Mouse (Mus musculus) kidney, embryonic 15.5 days (tissue): ENCODE data around the gene Ftsj3. TPM values are rescaled to one million over a fixed set of nuclear protein-coding genes. Genes with fewer than 3 reads are reported as not detected.
"Not testable (repeated sequence)": the region's sequence is repeated elsewhere in the genome, so short reads cannot be mapped to it uniquely, and the experiment has no call there.

Experiments
- ATAC-seq: fragments of 200-750 bp; cut with Nextera tagmentation; replicated peaks from 2 replicates; pipeline ENCODE4 v1.8.0; 2017; ENCODE audit warnings: moderate TSS enrichment; ENCODE audit not compliant: low FRiP score
- H3K27ac ChIP-seq: fragments of 300-500 bp; sonication (generic); 2 replicates; pipeline ENCODE4 v1.5.1; 2015; ENCODE audit warnings: mild to moderate bottlenecking, inconsistent platforms
- H3K27me3 ChIP-seq: fragments of 300-500 bp; sonication (generic); 2 replicates; pipeline ENCODE4 v1.6.1; 2015; ENCODE audit warnings: inconsistent platforms
- H3K36me3 ChIP-seq: fragments of 300-500 bp; sonication (generic); 2 replicates; pipeline ENCODE4 v1.6.1; 2015; ENCODE audit warnings: inconsistent platforms
- H3K4me1 ChIP-seq: fragments of 300-500 bp; sonication (generic); 2 replicates; pipeline ENCODE4 v1.6.1; 2015; ENCODE audit warnings: inconsistent platforms
- H3K4me2 ChIP-seq: fragments of 300-500 bp; sonication (generic); 2 replicates; pipeline ENCODE4 v1.6.1; 2015; ENCODE audit warnings: moderate library complexity, mild to moderate bottlenecking, inconsistent platforms
- H3K4me3 ChIP-seq: fragments of 300-500 bp; sonication (generic); replicated peaks from 2 replicates; pipeline ENCODE4 v1.5.1; 2015; ENCODE audit warnings: mild to moderate bottlenecking, inconsistent platforms
- H3K9ac ChIP-seq: fragments of 300-500 bp; sonication (generic); 2 replicates; pipeline ENCODE4 v1.6.1; 2015; ENCODE audit warnings: mild to moderate bottlenecking, inconsistent platforms
- H3K9me3 ChIP-seq: fragments of 300-500 bp; sonication (generic); replicated peaks from 2 replicates; pipeline ENCODE4 v1.6.1; 2016; ENCODE audit warnings: inconsistent platforms
- WGBS: fragments of 180-500 bp; shearing (Covaris S2); methylation state at CpG from one replicate; pipeline ENCODE4 v1.1.7; 2015; ENCODE audit warnings: mixed read lengths; 5-methylcytosine and 5-hydroxymethylcytosine counted together
- polyA plus RNA-seq: library from polyadenylated mRNA; unstranded; fragments of >200 nt; fragmentation: Nextera tagmentation; extraction: Ambion mirVana; gene quantifications from 2 replicates; pipeline ENCODE4 v1.2.1, GENCODE M21; 2015

Ftsj3 gene
- polyA plus RNA-seq, 1 experiment from 2014 or later: 70.2 TPM

- Histone ChIP-seq H3K27me3 (no peaks in the 10 kb centered on the region), H3K9ac (no peak overlapping the region), H3K36me3 (peaks cover 61% of the 10 kb centered on the region), H3K27ac (0 out of 2 replicates have a peak overlapping the region, but pooled peaks have one; percentile 83), H3K4me3 (no peak overlapping the region), H3K4me1 (peaks cover 43% of the 10 kb centered on the region), H3K9me3 (no peaks in the 10 kb centered on the region), H3K4me2 (no peak overlapping the region)
- 57% methylated on average over 15 of the region's 15 CpGs for WGBS
- no peak for ATAC-seq
Measured at GRCm38 (mm10) chr11:106267311-106267852, 11.5 kb upstream of the Ftsj3 start.

- Histone ChIP-seq H3K36me3 (peaks cover 71% of the 10 kb centered on the region), H3K4me1 (peaks cover 39% of the 10 kb centered on the region), H3K27me3 (no peaks in the 10 kb centered on the region), H3K4me3 (no peak overlapping the region), H3K4me2 (no peak overlapping the region), H3K9me3 (no peaks in the 10 kb centered on the region), H3K9ac (no peak overlapping the region), H3K27ac (no peak overlapping the region)
- 92% methylated on average over 10 of the region's 10 CpGs for WGBS
- ATAC-seq: no peak
Measured at GRCm38 (mm10) chr11:106266431-106266830, 10.6 kb upstream of the Ftsj3 start.

- Histone ChIP-seq H3K4me2 (no peak overlapping the region), H3K27ac (no peak overlapping the region), H3K27me3 (no peaks in the 10 kb centered on the region), H3K9me3 (no peaks in the 10 kb centered on the region), H3K4me3 (no peak overlapping the region), H3K4me1 (peaks cover 36% of the 10 kb centered on the region), H3K9ac (no peak overlapping the region), H3K36me3 (peaks cover 78% of the 10 kb centered on the region)
- no peak for ATAC-seq
- 86% methylated on average over 4 of the region's 4 CpGs for WGBS
Measured at GRCm38 (mm10) chr11:106265570-106265969, 9.7 kb upstream of the Ftsj3 start.

GRCm38 (mm10) chr11:106264988-106265387 lies 9.1 kb upstream of the Ftsj3 start:
- H3K27ac ChIP-seq: no peak overlapping the region
- ATAC-seq: no peak
- H3K9me3 ChIP-seq: no peaks in the 10 kb centered on the region
- H3K4me3 ChIP-seq: no peak overlapping the region
- H3K27me3 ChIP-seq: no peaks in the 10 kb centered on the region
- peaks cover 76% of the 10 kb centered on the region for H3K36me3 ChIP-seq
- no peak overlapping the region for H3K4me2 ChIP-seq
- 89% methylated on average over 15 of the region's 15 CpGs for WGBS
- peaks cover 31% of the 10 kb centered on the region for H3K4me1 ChIP-seq
- no peak overlapping the region for H3K9ac ChIP-seq

- WGBS: 89% methylated on average over 9 of the region's 9 CpGs
- Histone ChIP-seq H3K27me3 (no peaks in the 10 kb centered on the region), H3K9ac (no peak overlapping the region), H3K4me1 (peaks cover 25% of the 10 kb centered on the region), H3K4me2 (no peak overlapping the region), H3K9me3 (no peaks in the 10 kb centered on the region), H3K36me3 (peaks cover 85% of the 10 kb centered on the region), H3K4me3 (no peak overlapping the region), H3K27ac (no peak overlapping the region)
- no peak for ATAC-seq
Measured at GRCm38 (mm10) chr11:106263963-106264362, 8.1 kb upstream of the Ftsj3 start.

GRCm38 (mm10) chr11:106260826-106261450 lies 5.1 kb upstream of the Ftsj3 start:
- Histone ChIP-seq H3K9ac (no peak overlapping the region), H3K4me2 (no peak overlapping the region), H3K4me3 (no peak overlapping the region), H3K36me3 (peaks cover 82% of the 10 kb centered on the region), H3K27me3 (no peaks in the 10 kb centered on the region), H3K27ac (no peak overlapping the region), H3K9me3 (no peaks in the 10 kb centered on the region), H3K4me1 (peaks cover 16% of the 10 kb centered on the region)
- 60% methylated on average over 14 of the region's 14 CpGs for WGBS
- no peak for ATAC-seq

GRCm38 (mm10) chr11:106256775-106257174 lies 896 bp upstream of the Ftsj3 start:
- no peak for ATAC-seq
- 67% methylated on average over 5 of the region's 5 CpGs for WGBS
- Histone ChIP-seq H3K4me1 (peaks cover 28% of the 10 kb centered on the region), H3K27me3 (no peaks in the 10 kb centered on the region), H3K9ac (peak overlapping the region; percentile 84), H3K9me3 (no peaks in the 10 kb centered on the region), H3K4me2 (peak overlapping the region; percentile 87), H3K36me3 (peaks cover 70% of the 10 kb centered on the region), H3K27ac (peak overlapping the region; percentile 81; the same call in 1 of the 2 replicates), H3K4me3 (peak overlapping the region; percentile 73)

GRCm38 (mm10) chr11:106255174-106255573 lies 705 bp downstream of the Ftsj3 start:
- ATAC-seq: no peak
- WGBS: 2% methylated on average over 22 of the region's 22 CpGs
- Histone ChIP-seq H3K9ac (peak overlapping the region; percentile 74), H3K4me3 (peak overlapping the region; percentile 73), H3K27me3 (no peaks in the 10 kb centered on the region), H3K9me3 (no peaks in the 10 kb centered on the region), H3K27ac (peak overlapping the region; percentile 81; the same call in 1 of the 2 replicates), H3K4me2 (peak overlapping the region; percentile 87), H3K36me3 (peaks cover 72% of the 10 kb centered on the region), H3K4me1 (peaks cover 22% of the 10 kb centered on the region)

- Histone ChIP-seq H3K4me3 (peak overlapping the region; percentile 73), H3K9ac (peak overlapping the region; percentile 74), H3K4me2 (peak overlapping the region; percentile 87), H3K4me1 (peaks cover 22% of the 10 kb centered on the region), H3K36me3 (peaks cover 74% of the 10 kb centered on the region), H3K9me3 (no peaks in the 10 kb centered on the region), H3K27me3 (no peaks in the 10 kb centered on the region), H3K27ac (0 out of 2 replicates have a peak overlapping the region, but pooled peaks have one; percentile 81)
- no peak for ATAC-seq
- WGBS: 12% methylated on average over 2 of the region's 2 CpGs
Measured at GRCm38 (mm10) chr11:106254767-106255166, 1.1 kb downstream of the Ftsj3 start.

GRCm38 (mm10) chr11:106249326-106249725 lies 6.6 kb downstream of the Ftsj3 start:
- H3K4me3 ChIP-seq: no peak overlapping the region
- H3K4me2 ChIP-seq: no peak overlapping the region
- no peak overlapping the region for H3K9ac ChIP-seq
- 87% methylated on average over 7 of the region's 7 CpGs for WGBS
- H3K9me3 ChIP-seq: peaks cover 3% of the 10 kb centered on the region; the same call in 1 of the 2 replicates
- H3K4me1 ChIP-seq: peaks cover 3% of the 10 kb centered on the region; the same call in 1 of the 2 replicates
- peaks cover 100% of the 10 kb centered on the region for H3K36me3 ChIP-seq
- ATAC-seq: no peak
- H3K27me3 ChIP-seq: no peaks in the 10 kb centered on the region
- no peak overlapping the region for H3K27ac ChIP-seq

- no peak for ATAC-seq
- Histone ChIP-seq H3K4me1 (no peaks in the 10 kb centered on the region), H3K4me3 (no peak overlapping the region), H3K9me3 (peaks cover 3% of the 10 kb centered on the region; the same call in 1 of the 2 replicates), H3K4me2 (no peak overlapping the region), H3K27me3 (no peaks in the 10 kb centered on the region), H3K27ac (no peak overlapping the region), H3K9ac (no peak overlapping the region), H3K36me3 (peaks cover 100% of the 10 kb centered on the region)
- WGBS: 85% methylated on average over 1 of the region's 1 CpGs
Measured at GRCm38 (mm10) chr11:106246834-106247233, 9.0 kb downstream of the Ftsj3 start.

GRCm38 (mm10) chr11:106233978-106234377 lies 21.9 kb downstream of the Ftsj3 start:
- H3K9me3 ChIP-seq, H3K27ac ChIP-seq, H3K4me2 ChIP-seq, H3K4me1 ChIP-seq, H3K9ac ChIP-seq, H3K4me3 ChIP-seq, ATAC-seq, H3K27me3 ChIP-seq: not testable (repeated sequence)
- peaks cover 82% of the 10 kb centered on the region for H3K36me3 ChIP-seq
- WGBS: 73% methylated on average over 8 of the region's 8 CpGs
